Mouse (Mus musculus): Measurements from ENCODE around the gene 2900011O08Rik. TPM values are rescaled to one million over a fixed set of nuclear protein-coding genes. Genes with fewer than 3 reads are reported as not detected.
"Not testable (repeated sequence)": the region's sequence is repeated elsewhere in the genome, so short reads cannot be mapped to it uniquely, and the experiment has no call there.

2900011O08Rik gene
- polyA plus RNA-seq, 1 experiment from 2014 or later, result 0.63 TPM

- no peak for ATAC-seq (replicated peaks; ENCODE audit: extremely low read depth, insufficient read depth, low FRiP score)
- Histone ChIP-seq H3K27ac (ENCODE audit: low read length) (no peak overlapping the region), H3K4me2 (ENCODE audit: low read depth, low read length) (no peak overlapping the region), H3K9ac (ENCODE audit: low read length) (no peak overlapping the region), H3K36me3 (ENCODE audit: control insufficient read depth, insufficient read depth) (no peaks in the 10 kb centered on the region), H3K4me3 (ENCODE audit: low read length) (no peak overlapping the region), H3K27me3 (ENCODE audit: control insufficient read depth, insufficient read depth, low read length) (no peaks in the 10 kb centered on the region), H3K4me1 (ENCODE audit: control insufficient read depth, insufficient read depth, low read length) (no peaks in the 10 kb centered on the region), H3K9me3 (replicated peaks; ENCODE audit: control insufficient read depth, low read length) (no peaks in the 10 kb centered on the region)
- WGBS, result 60% methylated on average over 4 of the region's 4 CpGs
These were observed 59.9 kb downstream of the 2900011O08Rik start for GRCm38 (mm10) chr16:14046224-14046756.

GRCm38 (mm10) chr16:14052221-14052620, 65.8 kb downstream of the 2900011O08Rik start:
- H3K27ac ChIP-seq (ENCODE audit: low read length), result no peak overlapping the region
- H3K4me2 ChIP-seq (ENCODE audit: low read depth, low read length), result no peak overlapping the region
- WGBS, result 87% methylated on average over 2 of the region's 2 CpGs
- no peak overlapping the region for H3K9ac ChIP-seq (ENCODE audit: low read length)
- no peaks in the 10 kb centered on the region for H3K9me3 ChIP-seq (replicated peaks; ENCODE audit: control insufficient read depth, low read length)
- H3K4me3 ChIP-seq (ENCODE audit: low read length), result no peak overlapping the region
- no peaks in the 10 kb centered on the region for H3K4me1 ChIP-seq (ENCODE audit: control insufficient read depth, insufficient read depth, low read length)
- H3K27me3 ChIP-seq (ENCODE audit: control insufficient read depth, insufficient read depth, low read length), result no peaks in the 10 kb centered on the region
- H3K36me3 ChIP-seq (ENCODE audit: control insufficient read depth, insufficient read depth), result no peaks in the 10 kb centered on the region
- no peak for ATAC-seq (replicated peaks; ENCODE audit: extremely low read depth, insufficient read depth, low FRiP score)

GRCm38 (mm10) chr16:14053116-14053515, 66.7 kb downstream of the 2900011O08Rik start:
- no peaks in the 10 kb centered on the region for H3K4me1 ChIP-seq (ENCODE audit: control insufficient read depth, insufficient read depth, low read length)
- H3K9ac ChIP-seq (ENCODE audit: low read length), result no peak overlapping the region
- H3K4me3 ChIP-seq (ENCODE audit: low read length), result no peak overlapping the region
- no peaks in the 10 kb centered on the region for H3K9me3 ChIP-seq (replicated peaks; ENCODE audit: control insufficient read depth, low read length)
- no peaks in the 10 kb centered on the region for H3K36me3 ChIP-seq (ENCODE audit: control insufficient read depth, insufficient read depth)
- no peak overlapping the region for H3K27ac ChIP-seq (ENCODE audit: low read length)
- H3K4me2 ChIP-seq (ENCODE audit: low read depth, low read length), result no peak overlapping the region
- H3K27me3 ChIP-seq (ENCODE audit: control insufficient read depth, insufficient read depth, low read length), result no peaks in the 10 kb centered on the region
- no peak for ATAC-seq (replicated peaks; ENCODE audit: extremely low read depth, insufficient read depth, low FRiP score)
- WGBS, result 72% methylated on average over 5 of the region's 5 CpGs

- no peaks in the 10 kb centered on the region for H3K4me1 ChIP-seq (ENCODE audit: control insufficient read depth, insufficient read depth, low read length)
- no peak for ATAC-seq (replicated peaks; ENCODE audit: extremely low read depth, insufficient read depth, low FRiP score)
- H3K9ac ChIP-seq (ENCODE audit: low read length), result no peak overlapping the region
- WGBS, result 54% methylated on average over 1 of the region's 1 CpGs
- H3K9me3 ChIP-seq (replicated peaks; ENCODE audit: control insufficient read depth, low read length), result no peaks in the 10 kb centered on the region
- no peak overlapping the region for H3K4me2 ChIP-seq (ENCODE audit: low read depth, low read length)
- no peak overlapping the region for H3K4me3 ChIP-seq (ENCODE audit: low read length)
- H3K27ac ChIP-seq (ENCODE audit: low read length), result no peak overlapping the region
- H3K27me3 ChIP-seq (ENCODE audit: control insufficient read depth, insufficient read depth, low read length), result no peaks in the 10 kb centered on the region
- no peaks in the 10 kb centered on the region for H3K36me3 ChIP-seq (ENCODE audit: control insufficient read depth, insufficient read depth)
These were observed 68.9 kb downstream of the 2900011O08Rik start for GRCm38 (mm10) chr16:14055271-14055670.

GRCm38 (mm10) chr16:14056734-14057133, 70.3 kb downstream of the 2900011O08Rik start:
- no peaks in the 10 kb centered on the region for H3K9me3 ChIP-seq (replicated peaks; ENCODE audit: control insufficient read depth, low read length)
- ATAC-seq (replicated peaks; ENCODE audit: extremely low read depth, insufficient read depth, low FRiP score), result no peak
- no peaks in the 10 kb centered on the region for H3K27me3 ChIP-seq (ENCODE audit: control insufficient read depth, insufficient read depth, low read length)
- H3K4me3 ChIP-seq (ENCODE audit: low read length), result no peak overlapping the region
- no peaks in the 10 kb centered on the region for H3K36me3 ChIP-seq (ENCODE audit: control insufficient read depth, insufficient read depth)
- no peak overlapping the region for H3K27ac ChIP-seq (ENCODE audit: low read length)
- WGBS, result 62% methylated on average over 4 of the region's 4 CpGs
- H3K9ac ChIP-seq (ENCODE audit: low read length), result no peak overlapping the region
- H3K4me1 ChIP-seq (ENCODE audit: control insufficient read depth, insufficient read depth, low read length), result no peaks in the 10 kb centered on the region
- H3K4me2 ChIP-seq (ENCODE audit: low read depth, low read length), result no peak overlapping the region

GRCm38 (mm10) chr16:14058541-14058940, 72.1 kb downstream of the 2900011O08Rik start:
- Histone ChIP-seq H3K9ac (ENCODE audit: low read length) (no peak overlapping the region), H3K4me2 (ENCODE audit: low read depth, low read length) (no peak overlapping the region), H3K36me3 (ENCODE audit: control insufficient read depth, insufficient read depth) (no peaks in the 10 kb centered on the region), H3K27ac (ENCODE audit: low read length) (no peak overlapping the region), H3K4me1 (ENCODE audit: control insufficient read depth, insufficient read depth, low read length) (no peaks in the 10 kb centered on the region), H3K27me3 (ENCODE audit: control insufficient read depth, insufficient read depth, low read length) (no peaks in the 10 kb centered on the region), H3K9me3 (replicated peaks; ENCODE audit: control insufficient read depth, low read length) (no peaks in the 10 kb centered on the region), H3K4me3 (ENCODE audit: low read length) (no peak overlapping the region)
- WGBS, result 43% methylated on average over 1 of the region's 1 CpGs
- ATAC-seq (replicated peaks; ENCODE audit: extremely low read depth, insufficient read depth, low FRiP score), result no peak

- no peak for ATAC-seq (replicated peaks; ENCODE audit: extremely low read depth, insufficient read depth, low FRiP score)
These were observed 72.9 kb downstream of the 2900011O08Rik start for GRCm38 (mm10) chr16:14059118-14059854.

GRCm38 (mm10) chr16:14059869-14060268, 73.5 kb downstream of the 2900011O08Rik start:
- Histone ChIP-seq H3K9ac (ENCODE audit: low read length) (no peak overlapping the region), H3K36me3 (ENCODE audit: control insufficient read depth, insufficient read depth) (no peaks in the 10 kb centered on the region), H3K27me3 (ENCODE audit: control insufficient read depth, insufficient read depth, low read length) (no peaks in the 10 kb centered on the region)

More at GRCm38 (mm10) chr16:14059118-14059854, 72.9 kb downstream of the 2900011O08Rik start:
- Histone ChIP-seq H3K9me3 (replicated peaks; ENCODE audit: control insufficient read depth, low read length) (no peaks in the 10 kb centered on the region), H3K36me3 (ENCODE audit: control insufficient read depth, insufficient read depth) (no peaks in the 10 kb centered on the region), H3K4me3 (ENCODE audit: low read length) (no peak overlapping the region), H3K27me3 (ENCODE audit: control insufficient read depth, insufficient read depth, low read length) (no peaks in the 10 kb centered on the region), H3K9ac (ENCODE audit: low read length) (no peak overlapping the region), H3K27ac (ENCODE audit: low read length) (no peak overlapping the region), H3K4me1 (ENCODE audit: control insufficient read depth, insufficient read depth, low read length) (no peaks in the 10 kb centered on the region), H3K4me2 (ENCODE audit: low read depth, low read length) (no peak overlapping the region)
- 40% methylated on average over 1 of the region's 1 CpGs for WGBS

GRCm38 (mm10) chr16:14066571-14066970, 80.2 kb downstream of the 2900011O08Rik start:
- not testable (repeated sequence) for H3K4me3 ChIP-seq (ENCODE audit: low read length); H3K4me2 ChIP-seq (ENCODE audit: low read depth, low read length); H3K9ac ChIP-seq (ENCODE audit: low read length); H3K9me3 ChIP-seq (replicated peaks; ENCODE audit: control insufficient read depth, low read length); H3K4me1 ChIP-seq (ENCODE audit: control insufficient read depth, insufficient read depth, low read length); ATAC-seq (replicated peaks; ENCODE audit: extremely low read depth, insufficient read depth, low FRiP score); H3K27me3 ChIP-seq (ENCODE audit: control insufficient read depth, insufficient read depth, low read length); H3K36me3 ChIP-seq (ENCODE audit: control insufficient read depth, insufficient read depth); H3K27ac ChIP-seq (ENCODE audit: low read length)
- 74% methylated on average over 4 of the region's 4 CpGs for WGBS

More at GRCm38 (mm10) chr16:14059869-14060268, 73.5 kb downstream of the 2900011O08Rik start:
- H3K4me1 ChIP-seq (ENCODE audit: control insufficient read depth, insufficient read depth, low read length), result no peaks in the 10 kb centered on the region
- H3K27ac ChIP-seq (ENCODE audit: low read length), result no peak overlapping the region
- H3K4me2 ChIP-seq (ENCODE audit: low read depth, low read length), result no peak overlapping the region
- no peak for ATAC-seq (replicated peaks; ENCODE audit: extremely low read depth, insufficient read depth, low FRiP score)
- WGBS, result 63% methylated on average over 5 of the region's 5 CpGs
- H3K9me3 ChIP-seq (replicated peaks; ENCODE audit: control insufficient read depth, low read length), result no peaks in the 10 kb centered on the region
- H3K4me3 ChIP-seq (ENCODE audit: low read length), result no peak overlapping the region

Measured in heart, embryonic 16.5 days (tissue).